Mouse (Mus musculus) testis, adult 2 months (tissue): ENCODE measurements around the gene Eno2. TPM values are rescaled to one million over a fixed set of nuclear protein-coding genes. Genes with fewer than 3 reads are reported as not detected.
"Not testable (repeated sequence)": the region's sequence is repeated elsewhere in the genome, so short reads cannot be mapped to it uniquely, and the experiment has no call there.

ENCODE experiments used
- H3K27ac ChIP-seq: fragments of 200-500 bp; 2 replicates; pipeline ENCODE4 v1.5.1; 2012; ENCODE audit warnings: low read depth, low read length; ENCODE audit not compliant: control insufficient read depth, insufficient read depth
- H3K27me3 ChIP-seq: fragments of 200-500 bp; 2 replicates; pipeline ENCODE4 v1.6.1; 2012; ENCODE audit warnings: mild to moderate bottlenecking, low read length, moderate library complexity; ENCODE audit not compliant: control insufficient read depth, insufficient read depth
- H3K36me3 ChIP-seq: fragments of 200-500 bp; 2 replicates; pipeline ENCODE4 v1.6.1; 2012; ENCODE audit warnings: mild to moderate bottlenecking, low read length; ENCODE audit not compliant: control insufficient read depth, insufficient read depth
- H3K4me1 ChIP-seq: fragments of 200-500 bp; 2 replicates; pipeline ENCODE4 v1.6.1; 2012; ENCODE audit warnings: low read length; ENCODE audit not compliant: control insufficient read depth, insufficient read depth
- H3K4me3 ChIP-seq: fragments of 200-500 bp; 2 replicates; pipeline ENCODE4 v1.5.1; 2012; ENCODE audit warnings: low read depth, mild to moderate bottlenecking, low read length, moderate library complexity, mixed read lengths; ENCODE audit not compliant: control insufficient read depth
- CTCF ChIP-seq: fragments of 200-500 bp; IDR thresholded peaks from 2 replicates; pipeline ENCODE4 v1.5.1; 2012; ENCODE audit warnings: low read depth, mild to moderate bottlenecking, inconsistent platforms, low read length, moderate library complexity; ENCODE audit not compliant: control insufficient read depth, insufficient read depth, insufficient replicate concordance
- POLR2A ChIP-seq: fragments of 200-500 bp; IDR thresholded peaks from 2 replicates; pipeline ENCODE4 v1.6.1; 2012; ENCODE audit warnings: low read depth, mild to moderate bottlenecking, inconsistent platforms, low read length, moderate library complexity; ENCODE audit not compliant: control insufficient read depth
- polyA plus RNA-seq: library from polyadenylated mRNA; depleted of rRNA; stranded (reverse); fragments of >200 nt; gene quantifications from 2 replicates; pipeline ENCODE4 v1.2.3, GENCODE M21; 2012

Eno2 gene
- polyA plus RNA-seq, 1 experiment = 0.63 TPM

GRCm38 (mm10) chr6:124804341-124804740, 34.9 kb upstream of the Eno2 start:
- Histone ChIP-seq H3K4me1 (peaks cover 22% of the 10 kb centered on the region), H3K4me3 (peak overlapping the region; percentile 93), H3K36me3 (no peaks in the 10 kb centered on the region; the same call in 1 of the 2 replicates), H3K27ac (no peak overlapping the region), H3K27me3 (no peaks in the 10 kb centered on the region)
- no peak for TF ChIP-seq CTCF
- TF ChIP-seq POLR2A = no peak

DNA sequence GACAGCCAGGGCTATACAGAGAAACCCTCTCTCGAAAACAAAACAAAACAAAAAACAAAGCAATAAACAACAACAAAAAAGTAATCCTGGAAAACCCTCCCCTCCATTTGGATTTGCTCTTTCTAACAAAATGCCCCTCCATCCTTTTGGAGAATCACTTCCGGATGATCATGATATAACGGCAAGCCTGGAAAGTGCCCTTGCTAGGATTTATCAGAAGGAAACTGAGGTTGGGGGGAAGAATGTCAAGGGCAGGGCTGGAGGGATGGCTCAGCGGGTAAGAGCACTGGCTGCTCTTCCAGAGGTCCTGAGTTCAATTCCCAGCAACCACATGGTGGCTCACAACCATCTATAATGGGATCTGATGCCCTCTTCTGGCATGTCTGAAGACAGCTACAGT, 34.2 kb upstream of the Eno2 start:
- H3K27ac ChIP-seq, H3K4me3 ChIP-seq, H3K36me3 ChIP-seq, H3K27me3 ChIP-seq: not testable (repeated sequence)
- peaks cover 16% of the 10 kb centered on the region for H3K4me1 ChIP-seq

- no peak overlapping the region for H3K27ac ChIP-seq
- no peak overlapping the region for H3K4me3 ChIP-seq
- no peak for TF ChIP-seq POLR2A
- no peak for TF ChIP-seq CTCF
- H3K27me3 ChIP-seq = no peaks in the 10 kb centered on the region
- peaks cover 11% of the 10 kb centered on the region for H3K4me1 ChIP-seq
- H3K36me3 ChIP-seq = no peaks in the 10 kb centered on the region
Measured at GRCm38 (mm10) chr6:124803061-124803460, 33.6 kb upstream of the Eno2 start.

DNA sequence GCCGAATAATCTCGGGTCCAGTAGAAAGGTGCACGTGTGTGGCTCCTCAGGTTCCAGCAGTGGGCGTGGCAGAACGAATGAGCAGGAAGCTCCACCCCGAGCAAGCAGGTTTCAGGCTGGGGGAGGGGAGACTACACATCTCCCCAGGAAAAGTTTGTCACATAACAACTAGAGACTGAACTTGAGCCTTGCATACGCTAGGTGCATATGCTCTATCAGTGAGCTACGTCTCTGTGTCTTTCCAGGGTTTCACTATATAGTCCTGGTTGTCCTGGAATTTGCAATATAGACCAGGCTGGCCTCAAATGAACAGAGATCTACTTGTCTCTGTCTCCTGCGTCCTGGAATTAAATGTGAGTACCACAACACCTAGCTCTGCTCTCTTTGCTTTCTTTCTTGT, 32.9 kb upstream of the Eno2 start:
- H3K4me1 ChIP-seq = peaks cover 11% of the 10 kb centered on the region
- H3K27ac ChIP-seq, H3K27me3 ChIP-seq, H3K4me3 ChIP-seq, H3K36me3 ChIP-seq: not testable (repeated sequence)

- Histone ChIP-seq H3K27me3 (no peaks in the 10 kb centered on the region), H3K4me3 (no peak overlapping the region), H3K27ac (no peak overlapping the region), H3K4me1 (no peaks in the 10 kb centered on the region), H3K36me3 (no peaks in the 10 kb centered on the region)
- no peak for TF ChIP-seq CTCF
- TF ChIP-seq POLR2A = no peak
Measured at GRCm38 (mm10) chr6:124796200-124796599, 26.7 kb upstream of the Eno2 start.

- H3K4me3 ChIP-seq = no peak overlapping the region
- no peaks in the 10 kb centered on the region for H3K36me3 ChIP-seq
- no peak overlapping the region for H3K27ac ChIP-seq
- no peaks in the 10 kb centered on the region for H3K27me3 ChIP-seq
- H3K4me1 ChIP-seq = no peaks in the 10 kb centered on the region
- TF ChIP-seq POLR2A = no peak
- no peak for TF ChIP-seq CTCF
Measured at GRCm38 (mm10) chr6:124795781-124796180, 26.3 kb upstream of the Eno2 start.

GRCm38 (mm10) chr6:124791911-124792310, 22.4 kb upstream of the Eno2 start:
- no peaks in the 10 kb centered on the region for H3K27me3 ChIP-seq
- no peaks in the 10 kb centered on the region for H3K4me1 ChIP-seq
- H3K36me3 ChIP-seq = no peaks in the 10 kb centered on the region

DNA sequence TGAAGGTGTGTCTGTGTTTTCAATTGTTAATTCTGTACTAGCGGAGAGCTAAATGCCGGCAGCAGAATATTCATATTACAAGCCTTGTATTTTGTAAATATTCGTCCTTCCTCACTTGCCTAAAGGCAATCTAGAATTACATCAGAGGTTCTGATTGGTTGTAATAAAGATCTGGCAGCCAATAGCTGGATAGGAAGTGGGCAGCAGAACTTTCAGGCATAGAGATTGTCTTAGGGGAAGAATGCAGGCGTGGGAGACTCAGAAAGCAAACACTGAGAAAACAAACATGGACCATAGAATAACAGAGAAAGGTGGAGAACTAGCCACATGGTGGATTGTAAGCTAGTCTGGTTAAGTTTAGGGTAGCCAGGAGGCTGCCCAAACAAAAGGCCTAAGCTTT, 20.6 kb upstream of the Eno2 start:
- H3K4me1 ChIP-seq = no peaks in the 10 kb centered on the region
- no peaks in the 10 kb centered on the region for H3K36me3 ChIP-seq
- no peak overlapping the region for H3K4me3 ChIP-seq
- TF ChIP-seq CTCF = no peak
- TF ChIP-seq POLR2A = no peak
- no peak overlapping the region for H3K27ac ChIP-seq
- no peaks in the 10 kb centered on the region for H3K27me3 ChIP-seq

More at GRCm38 (mm10) chr6:124791911-124792310, 22.4 kb upstream of the Eno2 start:
- no peak for TF ChIP-seq CTCF
- no peak for TF ChIP-seq POLR2A
- no peak overlapping the region for H3K4me3 ChIP-seq
- no peak overlapping the region for H3K27ac ChIP-seq
